ENCODE assay signal across 8 mouse cellular contexts in genomic region chr9:58581958-58582540, GRCm38 (mm10). TPM values are rescaled to one million over a fixed set of nuclear protein-coding genes. Genes with fewer than 3 reads are reported as not detected.
A peak's percentile ranks its signal among the peaks of the same experiment; 100 is the strongest.
DNase-seq lines count a peak whose midpoint lies in the region; ATAC-seq and TF ChIP-seq lines count a peak whose summit lies in the region.

TSS of gene Nptn (plus strand) at chr9:58582240.

- 2% methylated on average over 46 of the region's 56 CpGs for WGBS in cerebellum, adult 2 months
- WGBS in forebrain, postnatal 0 days: 1% methylated on average over 41 of the region's 56 CpGs
- 0% methylated on average over 38 of the region's 56 CpGs for WGBS in lung, embryonic 15.5 days

- peak; percentile 98 for ATAC-seq in forebrain, postnatal 0 days
- peak; percentile 98 for ATAC-seq in lung, embryonic 15.5 days (ENCODE audit: borderline replicate concordance, extremely low read depth, low FRiP score, low TSS enrichment)

- peak within 1 kb of the TSS; percentile 94 for H3K9ac ChIP-seq in MEL (ENCODE audit: control insufficient read depth, low read depth, low read length, poor library complexity, severe bottlenecking)
- peak within 1 kb of the TSS; percentile 98 for H3K9ac ChIP-seq in forebrain, postnatal 0 days
- H3K9ac ChIP-seq in lung, embryonic 15.5 days: peak within 1 kb of the TSS; percentile 84

- H3K9me3 ChIP-seq in MEL (replicated peaks; ENCODE audit: insufficient read depth, low read length): no peaks in the 10 kb centered on the region
- no peaks in the 10 kb centered on the region for H3K9me3 ChIP-seq in forebrain, postnatal 0 days (ENCODE audit: low read length)
- H3K9me3 ChIP-seq in lung, embryonic 15.5 days: no peaks in the 10 kb centered on the region

- H3K4me1 ChIP-seq in MEL (ENCODE audit: control insufficient read depth in 1 of 2, insufficient read depth in 2 of 2, low read length in 2 of 2): peaks cover 4 to 8% of the 10 kb centered on the region in 2 experiments; a peak in 3 of 4 replicates
- H3K4me1 ChIP-seq in cerebellum, adult 2 months (ENCODE audit: control insufficient read depth, insufficient read depth, low read length): peaks cover 3% of the 10 kb centered on the region; the same call in 1 of the 2 replicates
- H3K4me1 ChIP-seq in forebrain, postnatal 0 days (ENCODE audit: insufficient read depth): peaks cover 6% of the 10 kb centered on the region; the same call in 1 of the 2 replicates
- peaks cover 15% of the 10 kb centered on the region for H3K4me1 ChIP-seq in lung, embryonic 15.5 days

- no peak for TF ChIP-seq CTCF in MEL (IDR thresholded peaks at IDR 0.05 in 2 of 3, conservative IDR thresholded peaks at IDR 0.05 in 1 of 3; ENCODE audit: control insufficient read depth in 1 of 3, insufficient read depth in 1 of 3, low read depth in 2 of 3, low read length in 3 of 3, poor library complexity in 1 of 3, severe bottlenecking in 1 of 3)
- no peak for TF ChIP-seq CTCF in cerebellum, adult 2 months (IDR thresholded peaks at IDR 0.05; ENCODE audit: borderline replicate concordance, insufficient read depth, low read depth, low read length)
- no peak for TF ChIP-seq CTCF in forebrain, postnatal 0 days (IDR thresholded peaks at IDR 0.05; ENCODE audit: low read depth)

- peaks cover 0 to 23% of the 10 kb centered on the region in 2 experiments; a peak in 2 of 4 replicates for H3K36me3 ChIP-seq in MEL (ENCODE audit: control insufficient read depth in 1 of 2, insufficient read depth in 2 of 2, low read length in 2 of 2)
- H3K36me3 ChIP-seq in forebrain, postnatal 0 days (ENCODE audit: insufficient read depth): no peaks in the 10 kb centered on the region
- no peaks in the 10 kb centered on the region for H3K36me3 ChIP-seq in lung, embryonic 15.5 days

- H3K27ac ChIP-seq in MEL (ENCODE audit: control insufficient read depth, low read depth, low read length): peak within 1 kb of the TSS; percentile 96
- peak within 1 kb of the TSS; percentile 94 for H3K27ac ChIP-seq in cerebellum, adult 2 months (ENCODE audit: insufficient read depth, low read length)
- peak within 1 kb of the TSS; percentile 99 for H3K27ac ChIP-seq in forebrain, postnatal 0 days (ENCODE audit: low read depth, low read length)
- peak within 1 kb of the TSS; percentile 93 for H3K27ac ChIP-seq in lung, embryonic 15.5 days

- peak; percentile 98 for DNase-seq in MEL (ENCODE audit: low read depth, low spot score)
- DNase-seq in cerebellum, adult 2 months: peak; percentile 95 to 98
- DNase-seq in forebrain, postnatal 0 days: peak; percentile 99
- peak; percentile 99 for DNase-seq in heart, postnatal 4 days
- DNase-seq in layer of hippocampus, adult 8-10 months (ENCODE audit: low spot score in 2 of 2): peak; percentile 95 to 96
- peak; percentile 97 for DNase-seq in ovary, adult 18-20 months (ENCODE audit: low spot score)
- DNase-seq in thymus, postnatal 0 days (ENCODE audit: low spot score): peak; percentile 99

- no peaks in the 10 kb centered on the region for H3K27me3 ChIP-seq in MEL (ENCODE audit: control insufficient read depth in 1 of 2, insufficient read depth in 2 of 2, low read length in 2 of 2)
- no peaks in the 10 kb centered on the region for H3K27me3 ChIP-seq in cerebellum, adult 2 months (ENCODE audit: control insufficient read depth, insufficient read depth, low read length)
- H3K27me3 ChIP-seq in forebrain, postnatal 0 days (ENCODE audit: insufficient read depth, low read length): no peaks in the 10 kb centered on the region
- H3K27me3 ChIP-seq in lung, embryonic 15.5 days: no peaks in the 10 kb centered on the region

- H3K4me3 ChIP-seq in MEL (ENCODE audit: control insufficient read depth in 1 of 2, insufficient read depth in 1 of 2, low read depth in 2 of 2, low read length in 2 of 2): peak within 1 kb of the TSS; percentile 62 to 95
- peak within 1 kb of the TSS; percentile 87 for H3K4me3 ChIP-seq in cerebellum, adult 2 months (replicated peaks; ENCODE audit: insufficient read depth, low read depth, low read length)
- H3K4me3 ChIP-seq in forebrain, postnatal 0 days (ENCODE audit: low read depth, low read length): peak within 1 kb of the TSS; percentile 99
- H3K4me3 ChIP-seq in lung, embryonic 15.5 days: peak within 1 kb of the TSS; percentile 73

- peak within 1 kb of the TSS; percentile 77 for H3K4me2 ChIP-seq in forebrain, postnatal 0 days (ENCODE audit: low read depth)
- peak within 1 kb of the TSS; percentile 74 for H3K4me2 ChIP-seq in lung, embryonic 15.5 days

- peaks cover 34% of the 10 kb centered on the region for H3K79me2 ChIP-seq in MEL (ENCODE audit: control insufficient read depth, insufficient read depth, low read length, poor library complexity)

- peak; percentile 59 to 93 for TF ChIP-seq POLR2A in MEL (IDR thresholded peaks at IDR 0.05; ENCODE audit: control insufficient read depth in 1 of 2, insufficient read depth in 1 of 2, low read depth in 1 of 2, low read length in 2 of 2, poor library complexity in 1 of 2)
- peak; percentile 78 for TF ChIP-seq POLR2A in cerebellum, adult 2 months (IDR thresholded peaks at IDR 0.05; ENCODE audit: borderline replicate concordance, insufficient read depth, low read length)

- TF ChIP-seq EP300 in MEL (IDR thresholded peaks at IDR 0.05; ENCODE audit: low read depth in 1 of 2, low read length in 2 of 2): no peak

- TF ChIP-seq RAD21 in MEL (IDR thresholded peaks at IDR 0.05; ENCODE audit: low read depth, low read length): no peak

TF ChIP-seq in MEL, 35 proteins besides CTCF, POLR2A, EP300 and RAD21 (continues in another document):
- TF ChIP-seq E2F4 (IDR thresholded peaks at IDR 0.05; ENCODE audit: borderline replicate concordance, low read depth, low read length): no peak
- TF ChIP-seq MAX (IDR thresholded peaks at IDR 0.05; ENCODE audit: low read length): peak; percentile 95
- TF ChIP-seq TAL1 (IDR thresholded peaks at IDR 0.05; ENCODE audit: low read length): no peak
- TF ChIP-seq NELFE (IDR thresholded peaks at IDR 0.05; ENCODE audit: low read depth, low read length): peak; percentile 88
- TF ChIP-seq POLR2AphosphoS5 (IDR thresholded peaks at IDR 0.05; ENCODE audit: borderline replicate concordance, low read depth, low read length): no peak
- no peak; the same call in none of the 2 replicates for TF ChIP-seq TCF12 (IDR thresholded peaks at IDR 0.05; ENCODE audit: low read depth, low read length)
- TF ChIP-seq KAT2A (conservative IDR thresholded peaks at IDR 0.05; ENCODE audit: low read depth, low read length): no peak
- no peak for TF ChIP-seq MYC (IDR thresholded peaks at IDR 0.05; ENCODE audit: low read depth, low read length)
- no peak for TF ChIP-seq ZC3H11A (IDR thresholded peaks at IDR 0.05; ENCODE audit: low read depth, low read length)
- TF ChIP-seq MYB (IDR thresholded peaks at IDR 0.05; ENCODE audit: low read depth, low read length): no peak
- TF ChIP-seq TBP (IDR thresholded peaks at IDR 0.05; ENCODE audit: low read depth, low read length): peak; percentile 78; the same call in 1 of the 2 replicates
- TF ChIP-seq MEF2A (IDR thresholded peaks at IDR 0.05; ENCODE audit: extremely low read depth, insufficient replicate concordance, low read depth, low read length, poor library complexity, severe bottlenecking): no peak
- TF ChIP-seq CHD1 (IDR thresholded peaks at IDR 0.05; ENCODE audit: low read depth, low read length): no peak
- no peak for TF ChIP-seq SMC3 (IDR thresholded peaks at IDR 0.05; ENCODE audit: low read depth, low read length)
- peak; percentile 33; the same call in 1 of the 2 replicates for TF ChIP-seq ZMIZ1 (IDR thresholded peaks at IDR 0.05; ENCODE audit: low read depth, low read length)
- TF ChIP-seq NRF1 (IDR thresholded peaks at IDR 0.05; ENCODE audit: insufficient read depth, low read depth, low read length, poor library complexity, severe bottlenecking): no peak
- TF ChIP-seq UBTF (IDR thresholded peaks at IDR 0.05; ENCODE audit: borderline replicate concordance, insufficient read depth, low read depth, low read length): no peak
- no peak; the same call in none of the 2 replicates for TF ChIP-seq MAZ (IDR thresholded peaks at IDR 0.05; ENCODE audit: low read depth, low read length)
- peak; percentile 66; the same call in 1 of the 2 replicates for TF ChIP-seq HCFC1 (IDR thresholded peaks at IDR 0.05; ENCODE audit: low read depth, low read length)
- TF ChIP-seq ETS1 (IDR thresholded peaks at IDR 0.05; ENCODE audit: low read depth, low read length): no peak
- no peak for TF ChIP-seq JUND (IDR thresholded peaks at IDR 0.05; ENCODE audit: low read depth, low read length)
- peak; percentile 72 to 93 for TF ChIP-seq USF2 (IDR thresholded peaks at IDR 0.05; ENCODE audit: borderline replicate concordance in 1 of 2, insufficient read depth in 1 of 2, low read depth in 1 of 2, low read length in 2 of 2)
- no peak for TF ChIP-seq ZKSCAN1 (IDR thresholded peaks at IDR 0.05; ENCODE audit: low read depth, low read length)
- no peak for TF ChIP-seq RCOR1 (IDR thresholded peaks at IDR 0.05; ENCODE audit: low read depth, low read length)
- no peak for TF ChIP-seq GABPA (IDR thresholded peaks at IDR 0.05; ENCODE audit: low read depth, low read length)
- no peak for TF ChIP-seq GATA1 (IDR thresholded peaks at IDR 0.05; ENCODE audit: low read depth, low read length)
- TF ChIP-seq POLR2AphosphoS2 (IDR thresholded peaks at IDR 0.05; ENCODE audit: low read length): peak; percentile 65; the same call in 1 of the 2 replicates
- peak; percentile 97 for TF ChIP-seq USF1 (IDR thresholded peaks at IDR 0.05; ENCODE audit: low read depth, low read length)
- no peak for TF ChIP-seq MAFK (IDR thresholded peaks at IDR 0.05; ENCODE audit: borderline replicate concordance, low read depth, low read length)
- TF ChIP-seq ELF1 (IDR thresholded peaks at IDR 0.05; ENCODE audit: low read depth, low read length): no peak
- TF ChIP-seq MXI1 (IDR thresholded peaks at IDR 0.05; ENCODE audit: low read depth, low read length): peak; percentile 55
- TF ChIP-seq ZNF384 (IDR thresholded peaks at IDR 0.05; ENCODE audit: low read depth, low read length): no peak

RNA-seq across cellular contexts. Expression of gene Nptn, which starts in this region (rescaled TPM):
- total RNA-seq in MEL (2012; rRNA removed): 69.1 and 71.4 TPM in 2 replicates
- polyA plus RNA-seq in MEL (2012; ENCODE audit: insufficient read depth in 1 of 2, insufficient read length in 2 of 2, low read depth in 1 of 2, low replicate concordance in 2 of 2, missing spikeins in 1 of 2): 100 to 1,000 TPM in 1 of 2 experiments, not detected in 1; 199 TPM
- polyA plus RNA-seq in cerebellum, adult 2 months (2012; rRNA removed): 1,284 and 1,476 TPM in 2 replicates
- 275 and 298 TPM in 2 replicates for total RNA-seq in forebrain, postnatal 0 days (2014; rRNA removed)
- 231 and 236 TPM in 2 replicates for polyA plus RNA-seq in forebrain, postnatal 0 days (2015; fragmentation: Nextera tagmentation; extraction: Ambion mirVana)
- total RNA-seq in heart, postnatal 4 days (2021): 100 to 1,000 TPM; 194 to 206 TPM
- total RNA-seq in layer of hippocampus, adult 8-10 months (2022): 100 to 1,000 TPM; 672 to 816 (median 749) TPM
- polyA plus RNA-seq in lung, embryonic 15.5 days (2015; fragmentation: Nextera tagmentation; extraction: Ambion mirVana): 126 and 134 TPM in 2 replicates
- polyA plus RNA-seq in thymus, postnatal 0 days (2015; fragmentation: Nextera tagmentation; extraction: Ambion mirVana): 88.2 and 96.4 TPM in 2 replicates

Comparison
In these comparisons a context has a peak if more than half of its experiments do, and no peak if none do; other contexts are left out.
1. Peak in every context shown above with its lines: DNase-seq, ATAC-seq, H3K4me3 ChIP-seq and H3K27ac ChIP-seq.